Mouse (Mus musculus): ENCODE measurements around the gene Agpat4. TPM values are rescaled to one million over a fixed set of nuclear protein-coding genes. Genes with fewer than 3 reads are reported as not detected.

Agpat4 gene
- polyA plus RNA-seq, 2 experiments: 22.1 to 23.7 TPM

- Histone ChIP-seq H3K4me3 (replicated peaks; ENCODE audit: low read length) (no peak overlapping the region), H3K9me3 (ENCODE audit: control insufficient read depth, low read length) (no peaks in the 10 kb centered on the region), H3K36me3 (ENCODE audit: control insufficient read depth, insufficient read depth, low read length) (peaks cover 4% of the 10 kb centered on the region; the same call in 1 of the 2 replicates), H3K9ac (ENCODE audit: low read depth, low read length, severe bottlenecking) (no peak overlapping the region), H3K4me2 (replicated peaks; ENCODE audit: low read depth, low read length, severe bottlenecking) (no peak overlapping the region), H3K27me3 (ENCODE audit: control insufficient read depth, insufficient read depth, low read length) (no peaks in the 10 kb centered on the region), H3K27ac (replicated peaks; ENCODE audit: low read depth, low read length) (no peak overlapping the region), H3K4me1 (ENCODE audit: control insufficient read depth, insufficient read depth, low read length) (no peaks in the 10 kb centered on the region; the same call in 1 of the 2 replicates)
- WGBS: 93% methylated on average over 8 of the region's 8 CpGs
- no peak for ATAC-seq (ENCODE audit: low FRiP score, low read depth)
- no peak for DNase-seq (ENCODE audit: low spot score)
- no peak for TF ChIP-seq POLR2A (IDR thresholded peaks at IDR 0.05; ENCODE audit: borderline replicate concordance, extremely low read depth, insufficient read depth, insufficient read length)
These were observed 15.5 kb downstream of the Agpat4 start for GRCm38 (mm10) chr17:12133985-12134384.

- H3K27me3 ChIP-seq (ENCODE audit: control insufficient read depth, insufficient read depth, low read length): no peaks in the 10 kb centered on the region
- ATAC-seq (ENCODE audit: low FRiP score, low read depth): no peak
- no peak overlapping the region for H3K4me2 ChIP-seq (replicated peaks; ENCODE audit: low read depth, low read length, severe bottlenecking)
- no peak for DNase-seq (ENCODE audit: low spot score)
- H3K27ac ChIP-seq (replicated peaks; ENCODE audit: low read depth, low read length): no peak overlapping the region
- peaks cover 7% of the 10 kb centered on the region; the same call in 1 of the 2 replicates for H3K36me3 ChIP-seq (ENCODE audit: control insufficient read depth, insufficient read depth, low read length)
- H3K9ac ChIP-seq (ENCODE audit: low read depth, low read length, severe bottlenecking): no peak overlapping the region
- 92% methylated on average over 12 of the region's 12 CpGs for WGBS
- no peaks in the 10 kb centered on the region for H3K4me1 ChIP-seq (ENCODE audit: control insufficient read depth, insufficient read depth, low read length)
- TF ChIP-seq POLR2A (IDR thresholded peaks at IDR 0.05; ENCODE audit: borderline replicate concordance, extremely low read depth, insufficient read depth, insufficient read length): no peak
- H3K9me3 ChIP-seq (ENCODE audit: control insufficient read depth, low read length): no peaks in the 10 kb centered on the region
- H3K4me3 ChIP-seq (replicated peaks; ENCODE audit: low read length): no peak overlapping the region
These were observed 16.6 kb downstream of the Agpat4 start for GRCm38 (mm10) chr17:12134975-12135633.

GRCm38 (mm10) chr17:12138355-12138754 lies 19.9 kb downstream of the Agpat4 start:
- no peak overlapping the region for H3K9ac ChIP-seq (ENCODE audit: low read depth, low read length, severe bottlenecking)
- no peak overlapping the region for H3K27ac ChIP-seq (replicated peaks; ENCODE audit: low read depth, low read length)
- WGBS: 88% methylated on average over 6 of the region's 6 CpGs
- H3K4me3 ChIP-seq (replicated peaks; ENCODE audit: low read length): no peak overlapping the region
- no peaks in the 10 kb centered on the region for H3K4me1 ChIP-seq (ENCODE audit: control insufficient read depth, insufficient read depth, low read length)
- no peak for DNase-seq (ENCODE audit: low spot score)
- no peaks in the 10 kb centered on the region for H3K27me3 ChIP-seq (ENCODE audit: control insufficient read depth, insufficient read depth, low read length)
- ATAC-seq (ENCODE audit: low FRiP score, low read depth): no peak
- no peak for TF ChIP-seq POLR2A (IDR thresholded peaks at IDR 0.05; ENCODE audit: borderline replicate concordance, extremely low read depth, insufficient read depth, insufficient read length)
- H3K9me3 ChIP-seq (ENCODE audit: control insufficient read depth, low read length): no peaks in the 10 kb centered on the region
- no peak overlapping the region for H3K4me2 ChIP-seq (replicated peaks; ENCODE audit: low read depth, low read length, severe bottlenecking)
- 0 out of 2 replicates have a peak, but pooled peaks cover 3% of the 10 kb centered on the region for H3K36me3 ChIP-seq (ENCODE audit: control insufficient read depth, insufficient read depth, low read length)

- DNase-seq (ENCODE audit: low spot score): no peak
- ATAC-seq (ENCODE audit: low FRiP score, low read depth): no peak
- no peak overlapping the region for H3K4me3 ChIP-seq (replicated peaks; ENCODE audit: low read length)
- no peak overlapping the region for H3K9ac ChIP-seq (ENCODE audit: low read depth, low read length, severe bottlenecking)
- H3K4me1 ChIP-seq (ENCODE audit: control insufficient read depth, insufficient read depth, low read length): 0 out of 2 replicates have a peak, but pooled peaks cover 2% of the 10 kb centered on the region
- H3K9me3 ChIP-seq (ENCODE audit: control insufficient read depth, low read length): no peaks in the 10 kb centered on the region
- no peak overlapping the region for H3K4me2 ChIP-seq (replicated peaks; ENCODE audit: low read depth, low read length, severe bottlenecking)
- no peak overlapping the region for H3K27ac ChIP-seq (replicated peaks; ENCODE audit: low read depth, low read length)
- H3K27me3 ChIP-seq (ENCODE audit: control insufficient read depth, insufficient read depth, low read length): no peaks in the 10 kb centered on the region
- TF ChIP-seq POLR2A (IDR thresholded peaks at IDR 0.05; ENCODE audit: borderline replicate concordance, extremely low read depth, insufficient read depth, insufficient read length): no peak
- 83% methylated on average over 5 of the region's 5 CpGs for WGBS
- 0 out of 2 replicates have a peak, but pooled peaks cover 3% of the 10 kb centered on the region for H3K36me3 ChIP-seq (ENCODE audit: control insufficient read depth, insufficient read depth, low read length)
These were observed 25.5 kb downstream of the Agpat4 start for GRCm38 (mm10) chr17:12143948-12144364.

- no peak overlapping the region for H3K9ac ChIP-seq (ENCODE audit: low read depth, low read length, severe bottlenecking)
- H3K4me3 ChIP-seq (replicated peaks; ENCODE audit: low read length): no peak overlapping the region
- H3K27me3 ChIP-seq (ENCODE audit: control insufficient read depth, insufficient read depth, low read length): no peaks in the 10 kb centered on the region
- H3K4me1 ChIP-seq (ENCODE audit: control insufficient read depth, insufficient read depth, low read length): 0 out of 2 replicates have a peak, but pooled peaks cover 2% of the 10 kb centered on the region
- 86% methylated on average over 5 of the region's 5 CpGs for whole genome bisulfite sequencing
- TF ChIP-seq POLR2A (IDR thresholded peaks at IDR 0.05; ENCODE audit: borderline replicate concordance, extremely low read depth, insufficient read depth, insufficient read length): no peak
- no peak overlapping the region for H3K27ac ChIP-seq (replicated peaks; ENCODE audit: low read depth, low read length)
- no peak overlapping the region for H3K4me2 ChIP-seq (replicated peaks; ENCODE audit: low read depth, low read length, severe bottlenecking)
- H3K9me3 ChIP-seq (ENCODE audit: control insufficient read depth, low read length): no peaks in the 10 kb centered on the region
- ATAC-seq (ENCODE audit: low FRiP score, low read depth) (no peak), DNase-seq (ENCODE audit: low spot score) (no peak)
- H3K36me3 ChIP-seq (ENCODE audit: control insufficient read depth, insufficient read depth, low read length): no peaks in the 10 kb centered on the region
These were observed 27.7 kb downstream of the Agpat4 start for GRCm38 (mm10) chr17:12146132-12146681.

Measured in limb, embryonic 14.5 days (tissue).